Mouse (Mus musculus) hindbrain, postnatal 0 days (tissue): Measurements from ENCODE around the gene Vmn1r167. TPM values are rescaled to one million over a fixed set of nuclear protein-coding genes. Genes with fewer than 3 reads are reported as not detected.
"Not testable (repeated sequence)": the region's sequence is repeated elsewhere in the genome, so short reads cannot be mapped to it uniquely, and the experiment has no call there.

Source experiments
- ATAC-seq: fragments of 200-750 bp; cut with Nextera tagmentation; 2 replicates; pipeline ENCODE4 v1.8.0; 2017; ENCODE audit warnings: mild to moderate bottlenecking, moderate TSS enrichment, moderate library complexity
- DNase-seq: peaks from one replicate; pipeline ENCODE4 v3.0.0-alpha.2; 2015; ENCODE audit warnings: low spot score
- H3K27ac ChIP-seq: fragments of 300-500 bp; sonication (generic); 2 replicates; pipeline ENCODE4 v1.5.1; 2014; ENCODE audit warnings: mild to moderate bottlenecking
- H3K27me3 ChIP-seq: fragments of 300-500 bp; sonication (generic); 2 replicates; pipeline ENCODE4 v1.6.1; 2014; ENCODE audit warnings: low read length, mixed read lengths; ENCODE audit not compliant: insufficient read depth
- H3K36me3 ChIP-seq: fragments of 300-500 bp; sonication (generic); 2 replicates; pipeline ENCODE4 v1.6.1; 2014; ENCODE audit warnings: low read length, mixed read lengths; ENCODE audit not compliant: insufficient read depth
- H3K4me1 ChIP-seq: fragments of 300-500 bp; sonication (generic); 2 replicates; pipeline ENCODE4 v1.6.1; 2014; ENCODE audit warnings: antibody characterized with exemption, low read length, mixed read lengths; ENCODE audit not compliant: insufficient read depth
- H3K4me2 ChIP-seq: fragments of 300-500 bp; sonication (generic); 2 replicates; pipeline ENCODE4 v1.6.1; 2014; ENCODE audit warnings: low read depth, mild to moderate bottlenecking, low read length, moderate library complexity, mixed read lengths
- H3K4me3 ChIP-seq: fragments of 300-500 bp; sonication (generic); 2 replicates; pipeline ENCODE4 v1.5.1; 2014; ENCODE audit warnings: low read length
- H3K9ac ChIP-seq: fragments of 300-500 bp; sonication (generic); replicated peaks from 2 replicates; pipeline ENCODE4 v1.6.1; 2014; ENCODE audit warnings: mild to moderate bottlenecking, low read length, moderate library complexity, mixed read lengths
- H3K9me3 ChIP-seq: fragments of 300-500 bp; sonication (generic); 2 replicates; pipeline ENCODE4 v1.6.1; 2016; ENCODE audit warnings: low read length, mixed read lengths
- WGBS: fragments of 180-500 bp; shearing (Covaris S2); extraction: QIAGEN DNeasy Blood & Tissue Kit; methylation state at CpG from one replicate; pipeline ENCODE4 v1.1.7; 2014; 5-methylcytosine and 5-hydroxymethylcytosine counted together
- polyA plus RNA-seq: library from polyadenylated mRNA; unstranded; fragments of >200 nt; fragmentation: Nextera tagmentation; extraction: Ambion mirVana; gene quantifications from 2 replicates; pipeline ENCODE4 v1.2.1, GENCODE M21; 2015
- total RNA-seq: library from RNA; depleted of rRNA; stranded (reverse); fragments of >200 nt; gene quantifications from 2 replicates; pipeline ENCODE4 v1.2.3, GENCODE M21; 2014; rRNA removed

Gene Vmn1r167
- total RNA-seq (not detected in 2 replicates), polyA plus RNA-seq (not detected in 2 replicates)

DNA sequence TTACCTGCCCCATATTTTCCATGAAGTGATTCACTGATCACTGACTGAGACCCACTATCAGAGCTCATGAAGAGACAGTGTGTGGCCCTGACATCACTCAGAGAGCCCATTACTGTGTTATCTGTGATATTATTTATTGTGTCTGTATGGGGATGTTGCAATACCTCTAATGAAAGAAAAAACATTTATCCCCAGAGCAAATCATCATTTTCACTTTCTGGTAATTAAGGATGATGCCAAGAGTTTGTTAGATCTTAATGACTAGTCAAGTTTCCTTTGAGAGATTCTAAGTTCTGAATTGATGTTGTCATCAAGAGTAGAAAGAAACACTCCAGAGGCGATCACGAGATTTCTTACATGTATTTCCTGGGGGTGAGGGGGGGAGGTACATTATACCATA lies at the start of gene Vmn1r167:
TSS of gene Vmn1r167 (minus strand) at position 101 of the 400 bp plus-strand sequence.
- H3K27me3 ChIP-seq, ATAC-seq, H3K9ac ChIP-seq, H3K4me2 ChIP-seq, H3K4me1 ChIP-seq, H3K27ac ChIP-seq, H3K36me3 ChIP-seq, H3K9me3 ChIP-seq, H3K4me3 ChIP-seq, DNase-seq: not testable (repeated sequence)
- WGBS, result 80% methylated on average over 2 of the region's 2 CpGs

GRCm38 (mm10) chr7:23539432-23539831 lies 32.4 kb upstream of the Vmn1r167 start, which contains the start of gene Vmn1r168:
Vmn1r168 (plus strand) TSS chr7:23539732.
- no CpG with 5 or more reads among the region's 1 CpGs for WGBS
- not testable (repeated sequence) for H3K9me3 ChIP-seq, H3K9ac ChIP-seq, H3K4me2 ChIP-seq, H3K27ac ChIP-seq, DNase-seq, ATAC-seq, H3K4me3 ChIP-seq, H3K4me1 ChIP-seq, H3K36me3 ChIP-seq, H3K27me3 ChIP-seq

GRCm38 (mm10) chr7:23472886-23473285 lies 34.1 kb downstream of the Vmn1r167 start:
- H3K9ac ChIP-seq, H3K27ac ChIP-seq, H3K4me3 ChIP-seq, H3K36me3 ChIP-seq, ATAC-seq, H3K4me1 ChIP-seq, DNase-seq, H3K4me2 ChIP-seq, H3K27me3 ChIP-seq: not testable (repeated sequence)
- 69% methylated on average over 2 of the region's 2 CpGs for WGBS
- H3K9me3 ChIP-seq, result peaks cover 22% of the 10 kb centered on the region

DNA sequence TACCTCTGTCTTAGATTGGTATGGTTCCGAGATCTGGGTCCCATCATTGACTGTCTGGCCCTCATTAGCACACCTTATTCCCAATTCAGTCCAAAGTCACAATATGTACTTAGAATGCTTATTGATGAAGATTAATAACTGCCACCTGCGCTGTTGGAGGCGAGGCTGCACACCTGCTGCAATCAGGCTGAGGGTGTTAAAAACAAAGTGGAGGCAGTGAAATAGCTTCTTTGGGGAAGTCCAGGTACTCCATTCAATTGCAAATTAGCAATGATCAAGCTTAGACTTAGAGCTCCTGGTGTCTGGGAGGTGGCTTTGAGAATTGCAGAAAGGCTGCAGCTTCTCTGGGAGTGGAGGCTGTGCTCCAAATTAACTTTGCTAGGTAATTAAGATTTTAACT lies 36.2 kb downstream of the Vmn1r167 start:
- not testable (repeated sequence) for H3K4me1 ChIP-seq, H3K36me3 ChIP-seq, H3K27me3 ChIP-seq, DNase-seq, H3K9ac ChIP-seq, ATAC-seq, H3K27ac ChIP-seq, H3K4me2 ChIP-seq, H3K4me3 ChIP-seq
- peaks cover 33% of the 10 kb centered on the region for H3K9me3 ChIP-seq
- 60% methylated on average over 3 of the region's 3 CpGs for WGBS

GRCm38 (mm10) chr7:23470201-23470600 lies 36.8 kb downstream of the Vmn1r167 start:
- H3K9me3 ChIP-seq, result peaks cover 33% of the 10 kb centered on the region
- not testable (repeated sequence) for H3K27me3 ChIP-seq, H3K4me1 ChIP-seq, H3K36me3 ChIP-seq, DNase-seq, H3K4me3 ChIP-seq, H3K9ac ChIP-seq, H3K27ac ChIP-seq, ATAC-seq, H3K4me2 ChIP-seq
- WGBS, result 68% methylated on average over 3 of the region's 3 CpGs

Other genes starting within 250 kb of the Vmn1r167 start
- gene Gm6902, start 228.3 kb downstream of the Vmn1r167 start, total RNA-seq, result not detected in 2 replicates
- not detected in 2 replicates for gene Gm6902, start 228.3 kb downstream of the Vmn1r167 start, polyA plus RNA-seq
- not detected in 2 replicates for gene Nlrp4e, start 206.0 kb downstream of the Vmn1r167 start, total RNA-seq
- not detected in 2 replicates for gene Nlrp4e, start 206.0 kb downstream of the Vmn1r167 start, polyA plus RNA-seq
- not detected in 2 replicates for gene Nlrp5, start 121.3 kb downstream of the Vmn1r167 start, total RNA-seq
- gene Nlrp5, start 121.3 kb downstream of the Vmn1r167 start, polyA plus RNA-seq, result not detected in 2 replicates
- gene Vmn1r168, start 32.5 kb upstream of the Vmn1r167 start, total RNA-seq, result not detected in 2 replicates
- not detected in 2 replicates for gene Vmn1r168, start 32.5 kb upstream of the Vmn1r167 start, polyA plus RNA-seq
- gene Vmn1r169, start 68.3 kb upstream of the Vmn1r167 start, total RNA-seq, result not detected in 2 replicates
- gene Vmn1r169, start 68.3 kb upstream of the Vmn1r167 start, polyA plus RNA-seq, result not detected in 2 replicates
- gene Vmn1r170, start 99.0 kb upstream of the Vmn1r167 start, total RNA-seq, result not detected in 2 replicates
- gene Vmn1r170, start 99.0 kb upstream of the Vmn1r167 start, polyA plus RNA-seq, result not detected in 2 replicates
- not detected in 2 replicates for gene Vmn1r171, start 123.5 kb upstream of the Vmn1r167 start, total RNA-seq
- gene Vmn1r171, start 123.5 kb upstream of the Vmn1r167 start, polyA plus RNA-seq, result not detected in 2 replicates
- not detected in 2 replicates for gene Vmn1r172, start 151.1 kb upstream of the Vmn1r167 start, total RNA-seq
- gene Vmn1r172, start 151.1 kb upstream of the Vmn1r167 start, polyA plus RNA-seq, result not detected in 2 replicates
- gene Vmn1r173, start 193.5 kb upstream of the Vmn1r167 start, total RNA-seq, result not detected in 2 replicates
- gene Vmn1r173, start 193.5 kb upstream of the Vmn1r167 start, polyA plus RNA-seq, result not detected in 2 replicates
- gene Vmn1r174, start 245.1 kb upstream of the Vmn1r167 start, total RNA-seq, result not detected in 2 replicates
- not detected in 2 replicates for gene Vmn1r174, start 245.1 kb upstream of the Vmn1r167 start, polyA plus RNA-seq